Mouse (Mus musculus): Measurements from ENCODE around the gene Pik3c2a.

The Pik3c2a gene

DNA sequence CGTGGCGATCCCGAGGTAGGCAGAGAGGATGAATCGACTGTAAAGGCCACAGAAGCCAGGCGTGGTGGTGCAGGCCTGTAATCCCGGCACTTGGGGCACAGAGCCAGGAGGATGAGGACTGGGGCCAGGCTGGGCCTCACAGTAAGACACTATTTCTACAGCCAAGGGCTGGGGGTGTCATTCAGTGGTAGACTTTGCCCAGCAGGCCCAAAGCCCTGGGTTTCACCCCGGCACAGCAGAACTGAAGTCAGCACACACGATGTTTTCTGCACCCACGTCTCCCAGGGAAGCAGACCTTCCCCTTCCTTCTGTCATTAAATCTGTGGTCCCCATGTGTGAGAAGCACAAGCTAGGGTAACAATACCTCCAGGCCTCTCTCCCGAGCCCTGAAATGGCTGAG, 144.9 kb downstream of the Pik3c2a start:
- no peak for DNase-seq (ENCODE audit: low spot score in 2 of 2)

DNA sequence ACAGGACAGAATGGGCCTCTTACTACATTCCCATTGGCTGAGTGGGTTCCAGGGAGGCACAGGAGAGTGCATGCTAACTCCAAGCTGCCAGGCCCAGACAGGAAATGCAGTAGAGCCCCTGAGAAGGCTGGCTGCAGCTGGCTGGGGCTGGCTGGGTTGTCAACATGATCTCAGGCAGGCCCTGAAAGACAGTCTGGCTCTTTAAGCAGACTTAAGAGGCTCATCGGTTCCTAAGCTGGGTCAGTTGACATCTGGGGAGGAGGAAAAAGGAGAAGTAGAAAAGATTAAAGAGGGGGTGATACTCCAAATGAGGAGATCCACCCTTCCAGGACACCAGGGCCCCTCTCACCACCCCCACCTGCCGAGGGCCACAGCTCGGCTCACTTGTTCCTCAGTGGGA, 148.3 kb downstream of the Pik3c2a start:
- no peak for DNase-seq (ENCODE audit: low spot score in 2 of 2)

DNA sequence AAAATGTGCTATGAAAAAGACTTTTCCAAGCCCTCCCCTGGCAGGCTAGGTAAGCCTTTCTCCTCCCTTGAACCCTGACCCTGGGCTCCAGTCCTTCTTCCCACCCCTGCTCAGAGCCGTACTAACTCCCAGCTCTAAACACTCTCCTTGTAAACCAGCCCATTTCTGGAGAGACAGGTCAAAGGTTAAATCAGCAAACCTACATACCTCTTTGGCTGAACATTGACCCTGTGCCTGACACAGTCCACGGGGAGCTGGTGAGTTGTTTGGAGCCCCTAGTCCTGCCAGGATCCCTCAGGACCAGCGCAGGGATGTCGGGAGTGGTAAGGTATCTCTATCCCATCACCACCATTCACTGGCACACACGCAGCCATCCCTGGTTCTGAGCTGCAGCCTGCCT, 150.9 kb downstream of the Pik3c2a start:
- DNase-seq (ENCODE audit: low spot score in 2 of 2), result no peak

DNA sequence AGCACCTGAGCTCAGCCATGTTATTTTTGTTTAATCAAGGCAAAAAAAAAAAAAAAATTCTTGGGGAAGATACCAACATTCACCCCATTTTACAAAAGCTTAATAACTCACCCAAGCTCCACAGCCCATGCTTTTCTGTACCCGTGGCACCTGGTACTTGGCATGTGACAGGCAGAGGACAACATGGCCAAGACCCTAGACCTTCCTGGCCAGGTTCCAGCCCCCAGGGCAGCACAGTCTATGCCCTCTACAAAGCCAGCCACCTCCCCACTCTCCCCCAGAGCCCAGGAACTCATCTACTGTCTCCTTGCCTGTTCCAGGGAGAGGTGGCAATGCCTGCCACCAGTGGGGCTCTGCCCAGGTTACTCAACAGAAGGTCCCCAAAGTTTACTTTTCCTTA, 152.7 kb downstream of the Pik3c2a start:
- no peak for DNase-seq (ENCODE audit: low spot score in 2 of 2)

DNA sequence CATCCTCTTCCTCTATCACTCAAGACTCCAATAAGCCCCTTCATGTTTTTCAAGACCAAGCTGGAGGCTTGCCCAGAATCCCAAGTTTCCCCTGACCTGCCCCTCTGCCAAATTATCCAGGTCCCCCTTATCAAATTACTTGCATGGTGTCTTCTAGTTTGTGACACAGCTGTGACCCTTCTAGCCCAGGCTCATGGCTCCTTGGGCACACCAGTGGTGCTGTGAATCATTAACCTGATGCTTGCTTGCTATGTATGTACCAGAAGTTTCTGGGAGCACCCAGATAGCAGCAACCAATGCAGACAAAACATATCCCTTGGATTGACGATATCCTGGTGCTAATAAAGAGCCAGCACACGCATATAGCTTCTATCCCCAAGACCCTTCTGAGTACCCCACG, 154.3 kb downstream of the Pik3c2a start:
- no peak for DNase-seq (ENCODE audit: low spot score in 2 of 2)

DNA sequence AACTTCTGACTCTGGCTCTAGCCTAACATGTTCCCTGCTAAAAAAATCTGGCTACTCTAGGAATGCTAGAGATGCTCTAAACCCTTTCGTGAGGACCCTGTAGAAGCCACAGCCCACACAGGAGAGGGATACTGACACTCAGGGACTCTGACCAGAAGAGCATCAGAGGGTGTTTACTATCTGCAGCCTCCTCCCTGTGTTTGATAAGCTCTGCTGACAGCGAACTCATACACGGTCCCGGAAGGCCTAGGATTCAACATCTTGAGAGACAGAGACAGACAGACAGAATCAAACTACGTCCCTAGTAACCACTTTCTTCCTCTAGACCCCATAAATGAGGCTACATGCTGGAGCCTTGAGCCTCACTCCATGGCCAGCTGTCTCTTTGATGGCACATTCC, 155.3 kb downstream of the Pik3c2a start:
- no peak for DNase-seq (ENCODE audit: low spot score in 2 of 2)

All from spleen, postnatal 14 days (tissue).